Mouse (Mus musculus) liver, postnatal 0 days (tissue): ENCODE measurements around the gene Gabrb3. TPM values are rescaled to one million over a fixed set of nuclear protein-coding genes. Genes with fewer than 3 reads are reported as not detected.

ENCODE experiments used
- ATAC-seq: fragments of 200-750 bp; cut with Nextera tagmentation; 2 replicates; pipeline ENCODE4 v1.8.0; 2017; ENCODE audit warnings: mild to moderate bottlenecking, moderate library complexity
- DNase-seq: peaks from one replicate; pipeline ENCODE4 v3.0.0-alpha.2; 2016
- H3K27ac ChIP-seq: fragments of 300-500 bp; sonication (generic); 2 replicates; pipeline ENCODE4 v1.5.1; 2014; ENCODE audit warnings: antibody characterized with exemption, moderate library complexity, mild to moderate bottlenecking, low read depth
- H3K27me3 ChIP-seq: fragments of 300-500 bp; sonication (generic); 2 replicates; pipeline ENCODE4 v1.6.1; 2014; ENCODE audit warnings: low read length, control low read depth, mixed read lengths; ENCODE audit not compliant: insufficient read depth
- H3K36me3 ChIP-seq: fragments of 300-500 bp; sonication (generic); replicated peaks from 2 replicates; pipeline ENCODE4 v1.6.1; 2014; ENCODE audit warnings: mild to moderate bottlenecking, control low read depth, low read length, moderate library complexity, mixed read lengths; ENCODE audit not compliant: insufficient read depth
- H3K4me1 ChIP-seq: fragments of 300-500 bp; sonication (generic); 2 replicates; pipeline ENCODE4 v1.6.1; 2014; ENCODE audit warnings: antibody characterized with exemption, mild to moderate bottlenecking, control low read depth; ENCODE audit not compliant: insufficient read depth
- H3K4me2 ChIP-seq: fragments of 300-500 bp; sonication (generic); 2 replicates; pipeline ENCODE4 v1.6.1; 2014; ENCODE audit warnings: low read depth, mild to moderate bottlenecking, low read length, moderate library complexity, mixed read lengths
- H3K4me3 ChIP-seq: fragments of 300-500 bp; sonication (generic); 2 replicates; pipeline ENCODE4 v1.5.1; 2014; ENCODE audit warnings: low read depth, low read length
- H3K9ac ChIP-seq: fragments of 300-500 bp; sonication (generic); replicated peaks from 2 replicates; pipeline ENCODE4 v1.6.1; 2014; ENCODE audit warnings: mild to moderate bottlenecking, moderate library complexity
- H3K9me3 ChIP-seq: fragments of 300-500 bp; sonication (generic); 2 replicates; pipeline ENCODE4 v1.6.1; 2016; ENCODE audit warnings: mild to moderate bottlenecking, control low read depth, low read length, mixed read lengths
- CTCF ChIP-seq: sonication (generic); IDR thresholded peaks from 2 replicates; pipeline ENCODE4 v1.5.1; 2016; ENCODE audit warnings: antibody characterized with exemption, low read depth
- EP300 ChIP-seq: IDR thresholded peaks from 2 replicates; pipeline ENCODE4 v1.6.1; 2016; ENCODE audit warnings: antibody characterized with exemption, low read depth, mild to moderate bottlenecking
- WGBS: fragments of 180-500 bp; shearing (Covaris S2); extraction: QIAGEN DNeasy Blood & Tissue Kit; methylation state at CpG from one replicate; pipeline ENCODE4 v1.1.7; 2014; ENCODE audit not compliant: insufficient replicate concordance; 5-methylcytosine and 5-hydroxymethylcytosine counted together
- polyA plus RNA-seq: library from polyadenylated mRNA; unstranded; fragments of >200 nt; fragmentation: Nextera tagmentation; extraction: Ambion mirVana; gene quantifications from 2 replicates; pipeline ENCODE4 v1.2.1, GENCODE M21; 2015

Gabrb3 gene
- polyA plus RNA-seq, 1 experiment from 2014 or later: not detected

GRCm38 (mm10) chr7:57677352-57677751, 257.9 kb downstream of the Gabrb3 start:
- Histone ChIP-seq H3K27me3 (no peaks in the 10 kb centered on the region), H3K4me3 (no peak overlapping the region), H3K36me3 (no peaks in the 10 kb centered on the region), H3K9ac (no peak overlapping the region), H3K27ac (no peak overlapping the region), H3K4me1 (no peaks in the 10 kb centered on the region), H3K4me2 (no peak overlapping the region), H3K9me3 (no peaks in the 10 kb centered on the region)
- no peak for TF ChIP-seq CTCF
- WGBS: 76% methylated on average over 6 of the region's 6 CpGs
- DNase-seq: no peak
- ATAC-seq: no peak

- WGBS: 69% methylated on average over 4 of the region's 4 CpGs
- TF ChIP-seq EP300: no peak
- TF ChIP-seq CTCF: no peak
- no peak overlapping the region for H3K9ac ChIP-seq
- no peak overlapping the region for H3K27ac ChIP-seq
- H3K4me1 ChIP-seq: no peaks in the 10 kb centered on the region
- no peak overlapping the region for H3K4me3 ChIP-seq
- ATAC-seq: no peak
- no peak for DNase-seq
- no peaks in the 10 kb centered on the region for H3K9me3 ChIP-seq
- no peaks in the 10 kb centered on the region for H3K36me3 ChIP-seq
- no peaks in the 10 kb centered on the region for H3K27me3 ChIP-seq
- H3K4me2 ChIP-seq: no peak overlapping the region
These were observed 270.3 kb downstream of the Gabrb3 start for GRCm38 (mm10) chr7:57689836-57690235.

- no peaks in the 10 kb centered on the region for H3K27me3 ChIP-seq
- no peak overlapping the region for H3K9ac ChIP-seq
- ATAC-seq: no peak
- H3K4me3 ChIP-seq: no peak overlapping the region
- no peak for DNase-seq
- no peak overlapping the region for H3K4me2 ChIP-seq
- H3K36me3 ChIP-seq: no peaks in the 10 kb centered on the region
- 72% methylated on average over 7 of the region's 7 CpGs for WGBS
- H3K4me1 ChIP-seq: no peaks in the 10 kb centered on the region
- H3K27ac ChIP-seq: no peak overlapping the region
- no peak for TF ChIP-seq EP300
- TF ChIP-seq CTCF: no peak
- no peaks in the 10 kb centered on the region for H3K9me3 ChIP-seq
These were observed 280.9 kb downstream of the Gabrb3 start for GRCm38 (mm10) chr7:57700370-57700769.

- Histone ChIP-seq H3K9me3 (no peaks in the 10 kb centered on the region), H3K4me1 (no peaks in the 10 kb centered on the region), H3K27ac (no peak overlapping the region), H3K4me2 (no peak overlapping the region), H3K9ac (no peak overlapping the region), H3K4me3 (no peak overlapping the region), H3K36me3 (no peaks in the 10 kb centered on the region), H3K27me3 (no peaks in the 10 kb centered on the region)
- TF ChIP-seq EP300: no peak
- no peak for TF ChIP-seq CTCF
- DNase-seq (no peak), ATAC-seq (no peak)
These were observed 281.6 kb downstream of the Gabrb3 start for GRCm38 (mm10) chr7:57701046-57701445.

GRCm38 (mm10) chr7:57703580-57703979, 284.1 kb downstream of the Gabrb3 start:
- no peaks in the 10 kb centered on the region for H3K27me3 ChIP-seq
- no peak overlapping the region for H3K4me3 ChIP-seq
- H3K36me3 ChIP-seq: no peaks in the 10 kb centered on the region
- no peak for DNase-seq
- ATAC-seq: no peak
- no peaks in the 10 kb centered on the region for H3K4me1 ChIP-seq
- no peak overlapping the region for H3K9ac ChIP-seq
- H3K9me3 ChIP-seq: no peaks in the 10 kb centered on the region
- TF ChIP-seq CTCF: no peak
- TF ChIP-seq EP300: no peak
- 69% methylated on average over 1 of the region's 1 CpGs for WGBS
- no peak overlapping the region for H3K4me2 ChIP-seq
- H3K27ac ChIP-seq: no peak overlapping the region

GRCm38 (mm10) chr7:57706092-57706491, 286.6 kb downstream of the Gabrb3 start:
- 93% methylated on average over 6 of the region's 6 CpGs for WGBS
- H3K9ac ChIP-seq: no peak overlapping the region
- TF ChIP-seq EP300 (no peak), CTCF (no peak)

More at GRCm38 (mm10) chr7:57706092-57706491, 286.6 kb downstream of the Gabrb3 start:
- no peak overlapping the region for H3K4me2 ChIP-seq
- H3K4me1 ChIP-seq: no peaks in the 10 kb centered on the region
- no peak for ATAC-seq
- H3K27me3 ChIP-seq: no peaks in the 10 kb centered on the region
- no peak for DNase-seq
- no peaks in the 10 kb centered on the region for H3K9me3 ChIP-seq
- no peaks in the 10 kb centered on the region for H3K36me3 ChIP-seq
- no peak overlapping the region for H3K4me3 ChIP-seq
- no peak overlapping the region for H3K27ac ChIP-seq
